Mouse (Mus musculus): ENCODE results near the gene Defb13. TPM values are rescaled to one million over a fixed set of nuclear protein-coding genes. Genes with fewer than 3 reads are reported as not detected.

The Defb13 gene
- polyA plus RNA-seq, 1 experiment from 2014 or later: not detected

DNA sequence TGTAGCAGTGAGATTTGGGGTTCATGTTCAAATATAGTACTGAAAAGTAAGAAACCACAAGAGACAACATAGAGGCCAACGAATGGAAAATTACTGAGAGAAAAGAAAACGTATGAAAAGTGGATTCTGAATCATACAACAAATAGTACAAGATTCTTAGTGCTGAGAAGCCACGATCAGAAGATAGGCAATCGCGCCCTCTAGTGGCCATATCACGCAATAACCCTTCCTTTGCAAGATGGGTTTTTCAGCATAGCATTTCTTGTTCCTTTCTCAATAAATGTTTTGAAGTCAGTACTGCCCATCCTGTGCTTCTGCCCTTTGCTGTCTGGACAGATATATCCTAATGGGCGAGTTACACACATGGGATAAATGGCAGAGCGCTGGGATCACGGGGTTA, 8.8 kb downstream of the Defb13 start:
- no peak overlapping the region for H3K4me3 ChIP-seq (ENCODE audit: low read depth, low read length)
- no peak overlapping the region for H3K9ac ChIP-seq (ENCODE audit: low read length)
- H3K4me1 ChIP-seq (replicated peaks; ENCODE audit: control insufficient read depth, insufficient read depth, low read length): no peaks in the 10 kb centered on the region
- no peak overlapping the region for H3K27ac ChIP-seq (ENCODE audit: low read depth, low read length)
- H3K36me3 ChIP-seq (ENCODE audit: control insufficient read depth, insufficient read depth, low read length): no peaks in the 10 kb centered on the region
- no peaks in the 10 kb centered on the region for H3K9me3 ChIP-seq (ENCODE audit: control insufficient read depth, low read length)
- H3K27me3 ChIP-seq (ENCODE audit: control insufficient read depth, insufficient read depth, low read length): no peaks in the 10 kb centered on the region
- 8% methylated on average over 9 of the region's 9 CpGs for WGBS
- H3K4me2 ChIP-seq (ENCODE audit: low read depth, low read length, severe bottlenecking): no peak overlapping the region
- DNase-seq (ENCODE audit: low spot score) (peak; percentile 71), ATAC-seq (replicated peaks; ENCODE audit: low FRiP score) (peak; percentile 30; the same call in 1 of the 2 replicates)

DNA sequence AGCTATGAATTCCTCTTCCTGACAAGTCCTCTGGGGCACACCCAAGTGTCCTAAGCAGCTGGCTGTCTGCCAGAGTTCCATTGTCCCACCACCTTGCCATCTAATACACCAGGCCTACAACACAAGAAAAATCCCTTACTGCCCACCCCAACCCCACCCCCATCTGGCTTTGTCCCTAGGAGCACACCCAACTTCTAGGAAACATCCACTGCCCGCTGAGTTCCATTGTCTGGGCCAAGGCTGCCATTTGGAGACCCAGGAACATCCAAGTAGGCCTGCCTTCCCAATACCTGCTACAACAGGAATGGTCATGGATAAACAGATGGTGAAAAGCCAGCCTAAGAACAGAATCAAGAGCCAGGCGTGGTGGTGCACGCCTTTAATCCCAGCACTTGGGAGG, 9.8 kb downstream of the Defb13 start:
- 80% methylated on average over 3 of the region's 3 CpGs for WGBS
- H3K4me1 ChIP-seq (replicated peaks; ENCODE audit: control insufficient read depth, insufficient read depth, low read length): no peaks in the 10 kb centered on the region

DNA sequence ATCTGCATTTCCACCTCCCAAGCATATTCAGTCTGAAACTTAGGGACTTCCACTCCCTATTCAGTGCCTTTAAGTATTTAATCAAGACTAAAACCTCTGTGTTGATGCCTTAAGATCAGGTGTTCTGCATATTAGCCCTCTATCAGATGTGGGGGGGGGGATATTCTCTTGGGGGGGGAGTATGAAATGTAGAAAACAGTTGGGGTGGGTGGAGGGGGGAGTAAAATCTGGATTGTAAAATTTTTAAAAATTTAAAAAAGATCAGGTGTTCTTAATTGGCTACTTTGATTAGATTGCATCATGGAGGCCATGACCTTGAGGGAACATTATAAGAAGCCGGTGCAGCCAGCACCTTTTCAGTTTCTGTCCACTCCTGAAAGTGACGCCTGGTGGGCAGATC, 11.9 kb downstream of the Defb13 start, which contains the start of gene Fam90a1a:
Gene Fam90a1a, plus strand, starts transcription at position 301 of the 400 bp plus-strand sequence.
- ATAC-seq (replicated peaks; ENCODE audit: low FRiP score) (no peak), DNase-seq (ENCODE audit: low spot score) (no peak)
- H3K4me1 ChIP-seq (replicated peaks; ENCODE audit: control insufficient read depth, insufficient read depth, low read length): no peaks in the 10 kb centered on the region
- no peak within 1 kb of the TSS for H3K4me3 ChIP-seq (ENCODE audit: low read depth, low read length)
- 88% methylated on average over 2 of the region's 2 CpGs for WGBS
- H3K4me2 ChIP-seq (ENCODE audit: low read depth, low read length, severe bottlenecking): no peak within 1 kb of the TSS
- no peaks in the 10 kb centered on the region for H3K36me3 ChIP-seq (ENCODE audit: control insufficient read depth, insufficient read depth, low read length)
- no peaks in the 10 kb centered on the region for H3K27me3 ChIP-seq (ENCODE audit: control insufficient read depth, insufficient read depth, low read length)
- H3K27ac ChIP-seq (ENCODE audit: low read depth, low read length): no peak within 1 kb of the TSS
- no peaks in the 10 kb centered on the region for H3K9me3 ChIP-seq (ENCODE audit: control insufficient read depth, low read length)
- no peak within 1 kb of the TSS for H3K9ac ChIP-seq (ENCODE audit: low read length)

More for the DNA sequence above, 9.8 kb downstream of the Defb13 start:
- no peaks in the 10 kb centered on the region for H3K36me3 ChIP-seq (ENCODE audit: control insufficient read depth, insufficient read depth, low read length)
- H3K9ac ChIP-seq (ENCODE audit: low read length): no peak overlapping the region
- no peaks in the 10 kb centered on the region for H3K27me3 ChIP-seq (ENCODE audit: control insufficient read depth, insufficient read depth, low read length)
- DNase-seq (ENCODE audit: low spot score) (no peak), ATAC-seq (replicated peaks; ENCODE audit: low FRiP score) (no peak)
- no peak overlapping the region for H3K4me3 ChIP-seq (ENCODE audit: low read depth, low read length)
- H3K27ac ChIP-seq (ENCODE audit: low read depth, low read length): no peak overlapping the region
- H3K4me2 ChIP-seq (ENCODE audit: low read depth, low read length, severe bottlenecking): no peak overlapping the region
- H3K9me3 ChIP-seq (ENCODE audit: control insufficient read depth, low read length): no peaks in the 10 kb centered on the region

DNA sequence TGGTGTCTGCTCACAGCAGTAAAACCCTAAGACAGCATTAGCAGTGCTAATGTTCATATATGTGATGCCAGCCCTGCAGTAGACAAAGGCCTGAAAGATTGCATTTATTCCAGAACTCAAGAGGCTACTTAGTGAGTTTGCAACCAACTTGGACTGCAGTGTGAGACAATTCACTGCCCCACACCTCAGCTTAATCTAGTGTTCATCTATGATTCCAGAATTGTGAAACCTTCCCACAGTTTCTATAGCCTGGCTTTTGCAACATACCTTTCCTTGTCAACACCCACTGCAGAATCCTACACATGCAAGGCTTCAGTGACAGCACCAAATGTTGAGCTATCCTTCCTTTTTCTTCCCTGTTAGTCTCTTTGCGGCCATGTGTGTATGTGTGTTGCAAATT, 20.1 kb downstream of the Defb13 start:
- WGBS: 81% methylated on average over 1 of the region's 1 CpGs
- Histone ChIP-seq H3K9ac (ENCODE audit: low read length) (no peak overlapping the region), H3K4me2 (ENCODE audit: low read depth, low read length, severe bottlenecking) (no peak overlapping the region), H3K4me3 (ENCODE audit: low read depth, low read length) (no peak overlapping the region), H3K4me1 (replicated peaks; ENCODE audit: control insufficient read depth, insufficient read depth, low read length) (no peaks in the 10 kb centered on the region), H3K36me3 (ENCODE audit: control insufficient read depth, insufficient read depth, low read length) (no peaks in the 10 kb centered on the region), H3K27me3 (ENCODE audit: control insufficient read depth, insufficient read depth, low read length) (no peaks in the 10 kb centered on the region), H3K27ac (ENCODE audit: low read depth, low read length) (no peak overlapping the region), H3K9me3 (ENCODE audit: control insufficient read depth, low read length) (no peaks in the 10 kb centered on the region)
- ATAC-seq (replicated peaks; ENCODE audit: low FRiP score): no peak
- no peak for DNase-seq (ENCODE audit: low spot score)

DNA sequence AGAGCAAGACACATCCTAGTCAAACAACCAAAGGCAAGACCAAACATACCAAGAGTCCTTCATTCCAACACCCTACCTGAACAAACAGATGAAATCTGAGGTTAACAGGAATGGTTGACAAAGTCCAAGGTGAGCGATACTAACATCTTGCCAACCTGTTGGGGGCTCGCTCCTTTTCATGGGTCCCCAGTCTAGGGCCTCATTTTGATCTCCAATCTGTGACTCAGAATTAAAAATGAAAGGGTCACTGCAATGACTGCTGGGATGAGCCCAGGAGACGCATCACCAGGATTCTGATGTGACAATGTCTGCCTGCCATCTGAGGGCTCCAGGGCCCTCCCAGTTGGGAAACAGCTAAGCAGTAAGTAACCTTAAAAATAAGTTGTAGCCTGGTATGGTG, 22.9 kb downstream of the Defb13 start, which contains the start of gene Ccdc70:
Gene Ccdc70, plus strand, starts transcription at position 301 of the 400 bp plus-strand sequence.
- DNase-seq (ENCODE audit: low spot score): no peak
- WGBS: 88% methylated on average over 3 of the region's 3 CpGs
- H3K9me3 ChIP-seq (ENCODE audit: control insufficient read depth, low read length): no peaks in the 10 kb centered on the region
- no peak within 1 kb of the TSS for H3K4me3 ChIP-seq (ENCODE audit: low read depth, low read length)
- no peak for ATAC-seq (replicated peaks; ENCODE audit: low FRiP score)
- no peaks in the 10 kb centered on the region for H3K4me1 ChIP-seq (replicated peaks; ENCODE audit: control insufficient read depth, insufficient read depth, low read length)
- no peaks in the 10 kb centered on the region for H3K36me3 ChIP-seq (ENCODE audit: control insufficient read depth, insufficient read depth, low read length)
- H3K27ac ChIP-seq (ENCODE audit: low read depth, low read length): no peak within 1 kb of the TSS
- no peak within 1 kb of the TSS for H3K9ac ChIP-seq (ENCODE audit: low read length)
- no peaks in the 10 kb centered on the region for H3K27me3 ChIP-seq (ENCODE audit: control insufficient read depth, insufficient read depth, low read length)
- no peak within 1 kb of the TSS for H3K4me2 ChIP-seq (ENCODE audit: low read depth, low read length, severe bottlenecking)

DNA sequence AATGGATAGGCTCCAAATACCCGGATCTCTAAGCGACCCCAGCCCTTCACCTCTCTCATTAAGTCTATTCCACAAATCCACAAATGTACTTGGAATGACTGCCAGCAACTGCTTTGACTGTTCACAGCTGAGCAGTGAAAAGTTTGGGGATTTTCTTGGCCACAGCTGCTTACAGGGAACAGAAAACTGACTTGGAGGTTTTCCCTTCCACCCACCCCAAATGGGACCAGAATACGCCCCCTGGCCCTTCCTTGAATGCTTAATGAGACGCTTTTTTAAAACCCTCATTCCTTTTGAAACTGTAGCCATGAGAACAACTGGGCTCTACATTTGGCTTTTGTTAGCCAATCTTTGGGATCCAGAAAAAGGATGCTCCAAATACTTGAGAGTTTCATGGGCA, 31.6 kb downstream of the Defb13 start:
- H3K4me3 ChIP-seq (ENCODE audit: low read depth, low read length): no peak overlapping the region
- no peak overlapping the region for H3K4me2 ChIP-seq (ENCODE audit: low read depth, low read length, severe bottlenecking)
- WGBS: 65% methylated on average over 4 of the region's 4 CpGs
- no peaks in the 10 kb centered on the region for H3K36me3 ChIP-seq (ENCODE audit: control insufficient read depth, insufficient read depth, low read length)
- 0 out of 2 replicates have a peak, but pooled peaks cover 2% of the 10 kb centered on the region for H3K4me1 ChIP-seq (replicated peaks; ENCODE audit: control insufficient read depth, insufficient read depth, low read length)
- no peaks in the 10 kb centered on the region for H3K27me3 ChIP-seq (ENCODE audit: control insufficient read depth, insufficient read depth, low read length)
- ATAC-seq (replicated peaks; ENCODE audit: low FRiP score): no peak
- no peaks in the 10 kb centered on the region for H3K9me3 ChIP-seq (ENCODE audit: control insufficient read depth, low read length)
- no peak overlapping the region for H3K9ac ChIP-seq (ENCODE audit: low read length)
- H3K27ac ChIP-seq (ENCODE audit: low read depth, low read length): no peak overlapping the region
- DNase-seq (ENCODE audit: low spot score): no peak

DNA sequence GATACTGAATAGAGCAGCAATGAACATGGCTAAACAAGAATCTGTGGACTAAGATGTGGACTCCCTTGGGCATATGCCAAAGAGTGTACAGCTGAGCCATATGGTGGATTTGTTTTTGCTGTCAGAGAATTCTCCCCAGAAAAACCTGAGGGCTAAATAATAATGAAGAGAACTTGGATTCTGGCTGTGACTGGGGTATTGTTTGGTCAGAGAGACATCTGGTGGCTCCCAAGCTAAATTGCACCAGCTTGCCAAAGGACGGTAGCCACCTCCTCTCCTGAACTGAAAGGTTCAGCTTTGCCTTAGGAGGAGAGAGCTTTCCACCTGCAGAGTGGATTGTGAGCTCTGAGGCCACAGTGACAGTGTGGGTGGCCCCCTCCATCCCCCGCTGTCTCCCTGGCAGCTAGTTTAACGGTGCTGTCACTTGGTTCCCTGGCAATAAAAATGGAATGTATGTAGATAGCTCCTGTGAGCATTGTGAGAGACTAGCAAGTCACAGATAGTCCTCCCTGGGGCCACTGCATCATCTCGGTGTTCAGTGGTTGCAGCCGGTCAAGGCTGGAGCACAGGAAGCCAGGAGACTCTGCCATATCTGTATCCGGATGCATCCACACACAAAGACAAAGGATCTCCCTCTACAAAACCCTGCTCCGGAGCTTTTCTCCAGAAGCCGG, 35.2 kb downstream of the Defb13 start:
- WGBS: 67% methylated on average over 8 of the region's 8 CpGs
- H3K9ac ChIP-seq (ENCODE audit: low read length): no peak overlapping the region
- ATAC-seq (replicated peaks; ENCODE audit: low FRiP score) (no peak), DNase-seq (ENCODE audit: low spot score) (no peak)
- no peaks in the 10 kb centered on the region for H3K9me3 ChIP-seq (ENCODE audit: control insufficient read depth, low read length)
- H3K4me2 ChIP-seq (ENCODE audit: low read depth, low read length, severe bottlenecking): no peak overlapping the region
- H3K4me3 ChIP-seq (ENCODE audit: low read depth, low read length): no peak overlapping the region
- H3K36me3 ChIP-seq (ENCODE audit: control insufficient read depth, insufficient read depth, low read length): no peaks in the 10 kb centered on the region
- H3K4me1 ChIP-seq (replicated peaks; ENCODE audit: control insufficient read depth, insufficient read depth, low read length): 0 out of 2 replicates have a peak, but pooled peaks cover 2% of the 10 kb centered on the region
- H3K27me3 ChIP-seq (ENCODE audit: control insufficient read depth, insufficient read depth, low read length): no peaks in the 10 kb centered on the region
- H3K27ac ChIP-seq (ENCODE audit: low read depth, low read length): no peak overlapping the region

DNA sequence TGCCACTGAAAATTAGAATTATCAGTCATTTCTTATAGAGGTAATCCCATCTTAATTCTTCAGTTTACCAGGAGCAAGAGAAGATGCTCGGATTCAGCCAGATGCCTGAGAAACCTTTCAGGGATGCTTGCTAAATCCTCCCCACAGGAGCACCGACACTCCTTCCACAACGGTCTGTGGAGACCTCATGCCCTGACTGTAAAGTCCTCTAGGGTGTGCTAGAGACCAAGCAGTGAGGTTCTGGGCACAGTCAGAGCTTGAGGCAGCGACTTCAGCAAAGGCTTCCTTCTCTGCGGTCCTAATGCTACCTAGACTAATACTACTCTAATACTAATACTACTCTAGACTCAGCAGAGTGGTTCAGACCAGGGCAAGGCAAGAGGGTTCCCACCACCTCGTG, 45.6 kb downstream of the Defb13 start:
- H3K9me3 ChIP-seq (ENCODE audit: control insufficient read depth, low read length): no peaks in the 10 kb centered on the region
- H3K9ac ChIP-seq (ENCODE audit: low read length): no peak overlapping the region
- H3K4me2 ChIP-seq (ENCODE audit: low read depth, low read length, severe bottlenecking): no peak overlapping the region
- WGBS: 21% methylated on average over 6 of the region's 6 CpGs
- DNase-seq (ENCODE audit: low spot score): peak; percentile 63
- no peaks in the 10 kb centered on the region for H3K4me1 ChIP-seq (replicated peaks; ENCODE audit: control insufficient read depth, insufficient read depth, low read length)
- no peaks in the 10 kb centered on the region for H3K27me3 ChIP-seq (ENCODE audit: control insufficient read depth, insufficient read depth, low read length)
- peak; percentile 71 for ATAC-seq (replicated peaks; ENCODE audit: low FRiP score)
- no peak overlapping the region for H3K4me3 ChIP-seq (ENCODE audit: low read depth, low read length)
- H3K36me3 ChIP-seq (ENCODE audit: control insufficient read depth, insufficient read depth, low read length): no peaks in the 10 kb centered on the region
- H3K27ac ChIP-seq (ENCODE audit: low read depth, low read length): no peak overlapping the region

DNA sequence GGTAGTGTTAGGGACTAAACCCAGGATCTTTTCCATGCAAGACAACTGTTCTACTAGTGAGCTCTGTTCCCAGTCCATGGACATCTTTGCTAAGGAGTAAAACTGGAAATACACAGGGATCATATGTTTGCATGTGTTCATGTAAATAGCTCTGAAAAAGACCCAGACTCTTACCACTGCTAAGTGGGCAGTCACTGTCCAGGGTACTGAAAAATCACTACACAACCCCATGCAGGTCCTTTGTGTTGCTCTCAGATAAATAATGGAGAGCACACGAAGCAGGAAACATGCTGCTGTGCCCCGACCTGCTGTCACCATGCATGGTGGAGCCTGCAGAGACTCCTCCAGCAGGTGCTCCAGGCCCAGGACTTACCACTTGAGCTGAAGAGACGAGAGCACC, 48.6 kb downstream of the Defb13 start:
- DNase-seq (ENCODE audit: low spot score): no peak
- 57% methylated on average over 3 of the region's 3 CpGs for WGBS

More for the DNA sequence above, 48.6 kb downstream of the Defb13 start:
- no peak overlapping the region for H3K4me3 ChIP-seq (ENCODE audit: low read depth, low read length)
- H3K36me3 ChIP-seq (ENCODE audit: control insufficient read depth, insufficient read depth, low read length): no peaks in the 10 kb centered on the region
- H3K4me2 ChIP-seq (ENCODE audit: low read depth, low read length, severe bottlenecking): no peak overlapping the region
- H3K4me1 ChIP-seq (replicated peaks; ENCODE audit: control insufficient read depth, insufficient read depth, low read length): no peaks in the 10 kb centered on the region
- H3K9me3 ChIP-seq (ENCODE audit: control insufficient read depth, low read length): no peaks in the 10 kb centered on the region
- no peaks in the 10 kb centered on the region for H3K27me3 ChIP-seq (ENCODE audit: control insufficient read depth, insufficient read depth, low read length)
- H3K27ac ChIP-seq (ENCODE audit: low read depth, low read length): no peak overlapping the region
- no peak overlapping the region for H3K9ac ChIP-seq (ENCODE audit: low read length)
- no peak for ATAC-seq (replicated peaks; ENCODE audit: low FRiP score)
